Mouse (Mus musculus) intestine, embryonic 15.5 days (tissue): ENCODE data around the gene Hook2. TPM values are rescaled to one million over a fixed set of nuclear protein-coding genes. Genes with fewer than 3 reads are reported as not detected.

ENCODE experiments used
- ATAC-seq: fragments of 200-750 bp; cut with Nextera tagmentation; 2 replicates; pipeline ENCODE4 v1.8.0; 2017; ENCODE audit warnings: moderate TSS enrichment, moderate library complexity
- H3K27ac ChIP-seq: fragments of 300-500 bp; sonication (generic); 2 replicates; pipeline ENCODE4 v1.5.1; 2015; ENCODE audit warnings: mild to moderate bottlenecking, inconsistent platforms
- H3K27me3 ChIP-seq: fragments of 300-500 bp; sonication (generic); replicated peaks from 2 replicates; pipeline ENCODE4 v1.6.1; 2015; ENCODE audit warnings: inconsistent platforms
- H3K36me3 ChIP-seq: fragments of 300-500 bp; sonication (generic); 2 replicates; pipeline ENCODE4 v1.6.1; 2015; ENCODE audit warnings: inconsistent platforms
- H3K4me1 ChIP-seq: fragments of 300-500 bp; sonication (generic); replicated peaks from 2 replicates; pipeline ENCODE4 v1.6.1; 2015; ENCODE audit warnings: inconsistent platforms
- H3K4me2 ChIP-seq: fragments of 300-500 bp; sonication (generic); replicated peaks from 2 replicates; pipeline ENCODE4 v1.6.1; 2015; ENCODE audit warnings: mild to moderate bottlenecking, inconsistent platforms
- H3K4me3 ChIP-seq: fragments of 300-500 bp; sonication (generic); replicated peaks from 2 replicates; pipeline ENCODE4 v1.5.1; 2015; ENCODE audit warnings: inconsistent platforms
- H3K9ac ChIP-seq: fragments of 300-500 bp; sonication (generic); 2 replicates; pipeline ENCODE4 v1.6.1; 2015; ENCODE audit warnings: inconsistent platforms
- H3K9me3 ChIP-seq: fragments of 300-500 bp; sonication (generic); 2 replicates; pipeline ENCODE4 v1.6.1; 2016; ENCODE audit warnings: inconsistent platforms
- WGBS: fragments of 180-500 bp; shearing (Covaris S2); methylation state at CpG from one replicate; pipeline ENCODE4 v1.1.7; 2015; 5-methylcytosine and 5-hydroxymethylcytosine counted together
- polyA plus RNA-seq: library from polyadenylated mRNA; unstranded; fragments of >200 nt; fragmentation: Nextera tagmentation; extraction: Ambion mirVana; gene quantifications from 2 replicates; pipeline ENCODE4 v1.2.1, GENCODE M21; 2015

Gene Hook2
- polyA plus RNA-seq, 1 experiment from 2014 or later, result 68.7 TPM

GRCm38 (mm10) chr8:84963952-84964351 lies 26.5 kb upstream of the Hook2 start:
- H3K4me1 ChIP-seq, result peaks cover 18% of the 10 kb centered on the region
- no peaks in the 10 kb centered on the region for H3K9me3 ChIP-seq
- WGBS, result 82% methylated on average over 4 of the region's 4 CpGs
- 0 out of 2 replicates have a peak, but pooled peaks cover 11% of the 10 kb centered on the region for H3K36me3 ChIP-seq
- H3K27ac ChIP-seq, result no peak overlapping the region
- H3K9ac ChIP-seq, result no peak overlapping the region
- no peak for ATAC-seq
- H3K4me3 ChIP-seq, result no peak overlapping the region
- H3K4me2 ChIP-seq, result no peak overlapping the region
- no peaks in the 10 kb centered on the region for H3K27me3 ChIP-seq

DNA sequence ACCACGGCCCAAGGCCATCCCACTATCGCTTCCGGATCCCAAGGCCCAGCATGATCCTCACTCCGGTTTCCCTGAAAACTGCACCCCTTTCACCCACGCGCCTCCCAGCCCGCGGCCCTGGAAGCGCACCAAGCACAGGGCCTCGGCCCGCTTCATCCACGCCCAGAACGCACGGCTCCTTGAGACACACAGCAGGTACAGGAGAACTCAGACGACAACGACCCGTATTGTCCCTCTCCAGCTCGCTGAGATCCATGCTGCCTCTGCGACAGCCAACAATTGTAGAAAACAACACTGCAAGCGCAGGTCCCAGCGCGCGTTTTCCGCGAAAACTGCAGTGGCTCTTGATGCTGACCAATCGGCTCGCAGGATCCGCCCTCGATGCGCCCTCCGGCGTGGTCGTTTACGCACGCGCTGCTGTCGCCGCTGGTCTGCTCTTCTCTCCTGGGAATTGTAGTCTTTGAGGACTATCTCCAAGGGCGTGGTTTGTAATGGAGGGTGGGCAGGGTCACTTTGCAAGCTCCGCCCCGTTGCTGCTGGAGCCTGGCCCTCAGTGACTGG lies 24.6 kb upstream of the Hook2 start:
- Histone ChIP-seq H3K27ac (peak overlapping the region; percentile 83), H3K4me1 (peaks cover 22% of the 10 kb centered on the region), H3K4me3 (peak overlapping the region; percentile 74), H3K9ac (peak overlapping the region; percentile 69), H3K27me3 (no peaks in the 10 kb centered on the region), H3K9me3 (no peaks in the 10 kb centered on the region), H3K4me2 (peak overlapping the region; percentile 93), H3K36me3 (0 out of 2 replicates have a peak, but pooled peaks cover 3% of the 10 kb centered on the region)
- peak; percentile 89 for ATAC-seq
- WGBS, result under 1% methylated on average over 41 of the region's 41 CpGs

GRCm38 (mm10) chr8:84966603-84967002 lies 23.8 kb upstream of the Hook2 start:
- H3K4me2 ChIP-seq, result peak overlapping the region; percentile 93
- ATAC-seq, result 0 out of 2 replicates have a peak, but pooled peaks have one; percentile 0
- 25% methylated on average over 3 of the region's 3 CpGs for WGBS

DNA sequence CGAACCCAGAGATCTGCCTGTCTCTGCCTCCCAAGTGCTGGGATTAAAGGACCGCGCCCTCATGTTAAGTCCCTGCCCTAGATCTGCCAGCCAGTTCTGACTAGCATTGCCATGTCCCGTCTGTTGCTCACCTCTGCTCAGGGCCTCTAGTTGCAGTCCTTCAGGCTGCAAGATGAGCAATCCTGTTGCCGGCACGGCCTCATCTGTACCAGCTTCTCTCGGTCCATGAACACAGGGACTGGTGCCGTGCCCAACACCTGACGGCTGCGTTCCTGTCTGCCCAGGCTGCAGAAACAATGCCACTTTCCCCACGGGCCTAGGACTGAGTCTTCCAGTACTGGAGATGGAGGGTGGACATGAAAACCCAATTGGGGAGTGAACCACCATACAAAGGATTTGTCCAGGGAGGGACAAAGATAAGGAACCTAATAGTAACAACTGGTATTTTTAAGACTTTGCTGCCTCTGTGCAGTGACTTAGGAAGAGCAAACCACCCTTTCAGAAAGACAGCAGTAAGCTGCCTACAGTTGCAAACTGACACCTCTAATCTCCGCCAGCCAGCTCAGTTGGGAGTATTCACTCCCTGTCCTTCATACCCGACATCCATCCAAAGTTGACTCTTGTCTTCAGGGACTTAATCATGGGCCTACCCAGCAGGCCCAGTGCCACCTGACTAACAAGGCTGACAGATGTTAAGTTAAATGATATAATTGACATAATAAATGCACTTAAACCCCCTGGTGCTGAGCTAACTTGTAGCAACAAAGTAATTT lies 22.7 kb upstream of the Hook2 start:
- 88% methylated on average over 13 of the region's 13 CpGs for WGBS
- Histone ChIP-seq H3K9me3 (no peaks in the 10 kb centered on the region), H3K36me3 (peaks cover 13% of the 10 kb centered on the region; the same call in 1 of the 2 replicates), H3K27ac (no peak overlapping the region), H3K27me3 (no peaks in the 10 kb centered on the region), H3K9ac (no peak overlapping the region), H3K4me1 (peaks cover 27% of the 10 kb centered on the region), H3K4me2 (no peak overlapping the region), H3K4me3 (no peak overlapping the region)
- ATAC-seq, result no peak

More at GRCm38 (mm10) chr8:84966603-84967002, 23.8 kb upstream of the Hook2 start:
- peak overlapping the region; percentile 25; the same call in 1 of the 2 replicates for H3K27ac ChIP-seq
- H3K36me3 ChIP-seq, result peaks cover 11% of the 10 kb centered on the region; the same call in 1 of the 2 replicates
- no peak overlapping the region for H3K4me3 ChIP-seq
- H3K9me3 ChIP-seq, result no peaks in the 10 kb centered on the region
- H3K4me1 ChIP-seq, result peaks cover 27% of the 10 kb centered on the region
- no peaks in the 10 kb centered on the region for H3K27me3 ChIP-seq
- no peak overlapping the region for H3K9ac ChIP-seq

DNA sequence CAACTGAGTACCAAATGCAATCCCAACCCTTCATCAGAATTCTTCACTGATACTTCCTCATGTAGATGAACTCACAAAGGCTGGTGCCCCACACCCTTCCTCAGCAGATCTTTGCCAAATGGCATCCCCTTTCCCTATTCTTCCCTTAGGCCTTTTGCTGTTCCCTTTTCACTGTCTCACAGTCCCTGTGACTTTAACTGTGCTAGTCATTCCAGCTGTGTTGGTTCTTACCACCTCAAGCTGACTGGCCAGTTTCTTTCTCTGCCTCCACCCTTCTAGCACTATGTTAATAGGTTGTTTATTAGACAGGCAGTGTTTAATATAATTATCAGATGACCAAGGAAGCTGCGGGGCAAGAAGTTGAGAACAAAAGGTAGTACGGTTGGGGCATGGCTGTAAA lies 21.8 kb upstream of the Hook2 start:
- peak overlapping the region; percentile 81 for H3K4me2 ChIP-seq
- H3K9me3 ChIP-seq, result no peaks in the 10 kb centered on the region
- H3K27ac ChIP-seq, result peak overlapping the region; percentile 89
- peak overlapping the region; percentile 94 for H3K9ac ChIP-seq
- H3K4me3 ChIP-seq, result peak overlapping the region; percentile 70
- H3K4me1 ChIP-seq, result peaks cover 27% of the 10 kb centered on the region
- no peak for ATAC-seq
- H3K36me3 ChIP-seq, result peaks cover 19% of the 10 kb centered on the region; the same call in 1 of the 2 replicates
- 2% methylated on average over 2 of the region's 2 CpGs for WGBS
- H3K27me3 ChIP-seq, result no peaks in the 10 kb centered on the region

DNA sequence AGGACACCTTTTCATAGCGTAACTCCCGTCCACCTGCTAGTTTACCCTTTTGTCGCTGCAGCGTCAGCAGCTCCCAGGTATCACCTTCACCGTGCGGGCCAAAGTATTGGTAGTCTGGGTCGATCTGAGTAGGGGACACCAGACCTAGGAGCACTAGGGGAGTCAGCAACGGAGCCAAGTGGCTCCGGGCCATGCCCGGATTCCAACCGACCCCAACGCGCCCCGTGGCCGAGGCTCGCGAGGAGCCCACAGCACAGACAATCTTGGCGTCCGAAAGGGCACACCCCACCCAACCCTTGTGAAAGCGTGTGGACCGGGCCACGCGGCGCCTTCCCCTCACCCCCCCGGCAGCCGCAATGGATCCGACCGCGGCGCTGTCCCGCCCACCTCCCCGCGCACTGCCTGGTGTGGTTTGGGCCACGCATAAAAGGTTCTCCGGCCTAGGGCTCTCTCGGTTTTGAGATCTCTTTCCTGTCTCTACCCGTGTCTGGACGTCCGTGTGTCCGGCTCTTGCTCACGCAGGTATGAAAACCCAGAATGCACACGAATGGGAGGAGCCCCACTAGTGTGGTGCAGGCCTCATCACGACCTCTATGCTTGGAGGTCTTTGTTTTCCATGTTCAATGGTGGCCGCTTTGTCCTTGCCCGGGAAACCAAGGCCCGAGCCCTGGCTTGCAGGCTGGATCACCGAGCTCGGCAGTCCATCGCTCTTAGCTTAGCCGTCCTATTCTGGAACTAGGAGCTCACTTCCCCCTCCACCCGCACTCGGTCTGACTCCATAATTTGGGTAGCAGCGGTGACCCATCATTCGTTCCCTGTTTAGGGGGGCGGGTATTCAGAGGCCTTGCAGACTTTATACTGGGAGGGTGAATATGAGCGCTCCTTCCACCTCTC lies 20.9 kb upstream of the Hook2 start, which contains the start of the genes Gm49661, Prdx2 and Rnaseh2a:
TSS of gene Gm49661 (minus strand) at position 193 of the 894 bp plus-strand sequence.
TSS of gene Prdx2 (plus strand) at position 347 of the 894 bp plus-strand sequence.
TSS of gene Rnaseh2a (minus strand) at position 527 of the 894 bp plus-strand sequence.
- peak within 1 kb of the TSS; percentile 94 for H3K9ac ChIP-seq
- peaks cover 29% of the 10 kb centered on the region for H3K4me1 ChIP-seq
- no peaks in the 10 kb centered on the region for H3K9me3 ChIP-seq
- ATAC-seq, result peak; percentile 82
- under 1% methylated on average over 56 of the region's 56 CpGs for whole genome bisulfite sequencing
- H3K27ac ChIP-seq, result peak within 1 kb of the TSS; percentile 89
- peak within 1 kb of the TSS; percentile 70 for H3K4me3 ChIP-seq
- H3K27me3 ChIP-seq, result no peaks in the 10 kb centered on the region
- H3K4me2 ChIP-seq, result peak within 1 kb of the TSS; percentile 81
- H3K36me3 ChIP-seq, result peaks cover 19% of the 10 kb centered on the region; the same call in 1 of the 2 replicates

GRCm38 (mm10) chr8:84970135-84970790 lies 20.1 kb upstream of the Hook2 start:
- H3K4me3 ChIP-seq, result peak overlapping the region; percentile 70
- WGBS, result 6% methylated on average over 21 of the region's 21 CpGs
- H3K4me1 ChIP-seq, result peaks cover 24% of the 10 kb centered on the region
- no peaks in the 10 kb centered on the region for H3K27me3 ChIP-seq
- H3K27ac ChIP-seq, result peak overlapping the region; percentile 89
- peaks cover 19% of the 10 kb centered on the region; the same call in 1 of the 2 replicates for H3K36me3 ChIP-seq
- ATAC-seq, result no peak
- no peaks in the 10 kb centered on the region for H3K9me3 ChIP-seq
- H3K4me2 ChIP-seq, result peak overlapping the region; percentile 81
- H3K9ac ChIP-seq, result peak overlapping the region; percentile 94

DNA sequence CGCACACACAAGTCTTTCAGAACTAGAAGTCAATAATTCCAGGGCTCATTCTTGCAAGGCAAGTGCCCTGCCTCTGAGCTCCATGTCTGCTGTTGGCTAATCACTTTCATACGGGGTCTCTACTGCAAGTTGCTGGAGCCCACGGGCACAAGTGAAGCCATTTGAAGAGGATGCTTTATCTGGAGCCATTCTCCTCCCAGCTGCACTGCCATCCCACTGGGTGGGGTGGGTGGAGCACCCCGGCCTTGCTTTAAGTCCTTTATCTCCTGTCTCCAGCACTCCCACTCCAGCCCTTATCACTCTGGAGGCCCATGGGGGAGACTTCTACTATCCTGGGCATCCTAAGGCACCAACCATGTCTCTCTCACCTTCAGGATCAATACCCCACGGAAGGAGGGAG lies 19.5 kb upstream of the Hook2 start:
- Histone ChIP-seq H3K36me3 (peaks cover 19% of the 10 kb centered on the region; the same call in 1 of the 2 replicates), H3K4me3 (peak overlapping the region; percentile 70), H3K27me3 (no peaks in the 10 kb centered on the region), H3K4me1 (peaks cover 25% of the 10 kb centered on the region), H3K9me3 (no peaks in the 10 kb centered on the region), H3K9ac (peak overlapping the region; percentile 94; the same call in 1 of the 2 replicates), H3K27ac (no peak overlapping the region), H3K4me2 (peak overlapping the region; percentile 81)
- ATAC-seq, result no peak
- WGBS, result 58% methylated on average over 5 of the region's 5 CpGs

GRCm38 (mm10) chr8:84973079-84973478 lies 17.3 kb upstream of the Hook2 start:
- H3K27ac ChIP-seq, result no peak overlapping the region
- no peaks in the 10 kb centered on the region for H3K9me3 ChIP-seq
- no peak overlapping the region for H3K4me3 ChIP-seq
- no peaks in the 10 kb centered on the region for H3K27me3 ChIP-seq
- H3K36me3 ChIP-seq, result peaks cover 19% of the 10 kb centered on the region; the same call in 1 of the 2 replicates
- H3K4me1 ChIP-seq, result peaks cover 33% of the 10 kb centered on the region
- no peak overlapping the region for H3K4me2 ChIP-seq
- WGBS, result 100% methylated on average over 1 of the region's 1 CpGs
- no peak overlapping the region for H3K9ac ChIP-seq
- ATAC-seq, result no peak

DNA sequence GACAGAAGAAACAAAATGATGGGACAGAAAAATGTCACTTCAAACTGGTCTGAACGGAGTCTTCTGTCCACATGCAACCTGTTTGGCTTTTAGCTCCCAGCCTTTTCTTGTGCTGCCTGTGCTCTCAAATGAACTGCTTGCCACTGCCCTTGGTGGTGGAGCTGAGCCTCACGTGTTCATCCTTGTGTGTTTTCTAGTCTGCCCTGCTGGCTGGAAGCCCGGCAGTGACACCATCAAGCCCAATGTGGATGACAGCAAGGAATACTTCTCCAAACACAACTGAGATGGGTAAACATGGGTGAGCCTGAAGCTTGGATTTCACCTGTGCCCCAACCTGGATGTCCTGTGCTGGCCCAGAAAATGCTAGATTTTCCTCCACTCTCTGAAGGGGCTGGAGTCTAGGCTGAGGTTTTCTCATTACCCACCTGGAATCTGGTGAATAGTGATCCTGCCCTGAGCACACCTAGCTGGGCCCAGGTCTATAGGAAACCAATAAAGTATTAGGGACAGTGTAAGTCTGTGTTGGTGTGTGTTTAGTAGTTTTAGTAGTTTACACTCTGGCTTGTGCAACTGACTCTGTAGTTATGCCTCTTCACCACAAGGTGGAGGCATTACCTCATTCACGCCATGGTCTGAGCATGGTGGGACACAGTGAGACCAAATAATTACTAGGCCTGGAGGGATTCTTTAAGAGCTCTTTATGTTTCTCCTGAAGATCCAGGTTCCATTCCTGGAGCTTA lies 16.4 kb upstream of the Hook2 start:
- peaks cover 34% of the 10 kb centered on the region for H3K4me1 ChIP-seq
- H3K9me3 ChIP-seq, result no peaks in the 10 kb centered on the region
- no peak overlapping the region for H3K4me2 ChIP-seq
- WGBS, result 52% methylated on average over 4 of the region's 4 CpGs
- no peak overlapping the region for H3K4me3 ChIP-seq
- H3K9ac ChIP-seq, result no peak overlapping the region
- no peaks in the 10 kb centered on the region for H3K27me3 ChIP-seq
- H3K27ac ChIP-seq, result no peak overlapping the region
- peaks cover 19% of the 10 kb centered on the region; the same call in 1 of the 2 replicates for H3K36me3 ChIP-seq
- no peak for ATAC-seq
